Comparison of ENCODE assay signal across 30 mouse cellular contexts in genomic region chr10:43629216-43629615, GRCm38 (mm10). TPM values are rescaled to one million over a fixed set of nuclear protein-coding genes. Genes with fewer than 3 reads are reported as not detected.
A peak's percentile ranks its signal among the peaks of the same experiment; 100 is the strongest.
DNase-seq lines count a peak whose midpoint lies in the region; ATAC-seq and TF ChIP-seq lines count a peak whose summit lies in the region.
"Had no signal": no experiment of that assay in that cellular context is flagged by ENCODE, and none has a peak within 500 bp of the region (broad histone marks: within the 10 kb centered on the region; RNA-seq: fewer than 3 reads in every experiment).

No protein-coding gene starts in this region.

- no peak for TF ChIP-seq CTCF in kidney, adult 2 months (conservative IDR thresholded peaks at IDR 0.05; ENCODE audit: insufficient read depth, insufficient read length, low read depth, low read length)

- peak; percentile 33 for DNase-seq in kidney, adult 2 months
- no peak for DNase-seq in kidney, adult 9 months
- no peak for DNase-seq in lung, postnatal 4 days
- peak; percentile 12 for DNase-seq in brain, adult 2 months (ENCODE audit: low read depth, low spot score)
- DNase-seq in left cerebral cortex, postnatal 36 days (ENCODE audit: low spot score in 2 of 2), result no peak
- DNase-seq in cerebellum, postnatal 14 days, result no peak
- DNase-seq: adrenal gland, postnatal 10 days; B cell, adult 2 months; cerebellum, adult 11 months; cerebellum, adult 9-10 months; embryo, embryonic 11 days; gastrocnemius, adult 2 months; gastrocnemius, postnatal 36 days; heart, adult 2 months; kidney, adult 8-10 months; kidney, postnatal 10 days; midbrain, embryonic 14.5 days; retina, postnatal 1 day; right cerebral cortex, postnatal 14 days; thymus, postnatal 4 days had no signal

- WGBS in kidney, adult 2 months, result 38% methylated on average over 5 of the region's 5 CpGs
- 35% methylated on average over 5 of the region's 5 CpGs for WGBS in lung, embryonic 16.5 days

- no peaks in the 10 kb centered on the region for H3K9me3 ChIP-seq in lung, embryonic 16.5 days (ENCODE audit: control insufficient read depth, low read length)
- H3K9me3 ChIP-seq: embryonic facial prominence, embryonic 13.5 days; lung, embryonic 15.5 days; neural tube, embryonic 15.5 days had no signal

- H3K36me3 ChIP-seq in kidney, adult 2 months (ENCODE audit: control insufficient read depth, insufficient read depth, low read length), result no peaks in the 10 kb centered on the region
- H3K36me3 ChIP-seq in lung, embryonic 16.5 days (ENCODE audit: control insufficient read depth, insufficient read depth, low read length), result no peaks in the 10 kb centered on the region
- H3K36me3 ChIP-seq: embryonic facial prominence, embryonic 13.5 days; heart, embryonic 12.5 days; limb, embryonic 13.5 days; lung, embryonic 15.5 days; neural tube, embryonic 15.5 days had no signal

- no peak for TF ChIP-seq POLR2A in kidney, adult 2 months (IDR thresholded peaks at IDR 0.05; ENCODE audit: low read depth, low read length)

- H3K4me1 ChIP-seq in kidney, adult 2 months (ENCODE audit: control insufficient read depth, insufficient read depth, low read length), result no peaks in the 10 kb centered on the region; the same call in 1 of the 2 replicates
- peaks cover 4% of the 10 kb centered on the region; the same call in 1 of the 2 replicates for H3K4me1 ChIP-seq in lung, embryonic 16.5 days (replicated peaks; ENCODE audit: control insufficient read depth, insufficient read depth, low read length)
- H3K4me1 ChIP-seq: heart, embryonic 12.5 days; lung, embryonic 15.5 days had no signal

- ATAC-seq in lung, embryonic 16.5 days (ENCODE audit: low read depth), result no peak
- ATAC-seq: forebrain, embryonic 16.5 days; inflammation-experienced regulatory T-cells, adult 6 months had no signal

- H3K4me3 ChIP-seq in kidney, adult 2 months (ENCODE audit: insufficient read depth, low read depth, low read length), result no peak overlapping the region
- no peak overlapping the region for H3K4me3 ChIP-seq in lung, embryonic 16.5 days (ENCODE audit: low read length)
- H3K4me3 ChIP-seq: embryonic facial prominence, embryonic 13.5 days; erythroblast, embryonic 14.5 days; gastrocnemius, adult 2 months; heart, adult 2 months; heart, embryonic 12.5 days; limb, embryonic 13.5 days; lung, embryonic 15.5 days; neural tube, embryonic 15.5 days had no signal

- intact Hi-C loops in left cerebral cortex, postnatal 36 days (cut with DNase I), result no loop called here

- no peak overlapping the region for H3K27ac ChIP-seq in kidney, adult 2 months (ENCODE audit: insufficient read depth, low read depth, low read length)
- H3K27ac ChIP-seq in lung, embryonic 16.5 days (ENCODE audit: low read length), result peak overlapping the region; percentile 9; the same call in 1 of the 2 replicates
- H3K27ac ChIP-seq: embryonic facial prominence, embryonic 13.5 days; gastrocnemius, adult 2 months; heart, adult 2 months; hindbrain, embryonic 14.5 days; limb, embryonic 13.5 days; lung, embryonic 15.5 days; neural tube, embryonic 15.5 days had no signal

- no peak overlapping the region for H3K4me2 ChIP-seq in lung, embryonic 16.5 days (ENCODE audit: low read depth, low read length)
- H3K4me2 ChIP-seq: embryonic facial prominence, embryonic 13.5 days; heart, embryonic 12.5 days; hindbrain, embryonic 14.5 days; limb, embryonic 13.5 days; lung, embryonic 15.5 days; neural tube, embryonic 15.5 days had no signal

- H3K27me3 ChIP-seq in kidney, adult 2 months (replicated peaks; ENCODE audit: control insufficient read depth, insufficient read depth, low read length), result no peaks in the 10 kb centered on the region
- no peaks in the 10 kb centered on the region for H3K27me3 ChIP-seq in lung, embryonic 16.5 days (ENCODE audit: control insufficient read depth, insufficient read depth, low read depth, low read length)
- H3K27me3 ChIP-seq: embryonic facial prominence, embryonic 13.5 days; heart, embryonic 12.5 days; limb, embryonic 13.5 days; lung, embryonic 15.5 days; neural tube, embryonic 15.5 days had no signal

- H3K9ac ChIP-seq in lung, embryonic 16.5 days (ENCODE audit: low read length), result no peak overlapping the region
- H3K9ac ChIP-seq: embryonic facial prominence, embryonic 13.5 days; heart, embryonic 12.5 days; hindbrain, embryonic 14.5 days; limb, embryonic 13.5 days; lung, embryonic 15.5 days; neural tube, embryonic 15.5 days had no signal

RNA-seq across cellular contexts. Expression of gene Cd24a, which starts 51.1 kb away (rescaled TPM):
- 184 and 186 TPM in 2 replicates for polyA plus RNA-seq in kidney, adult 2 months (2012; rRNA removed)
- polyA plus RNA-seq in lung, embryonic 16.5 days (2015; fragmentation: Nextera tagmentation; extraction: Ambion mirVana), result 192 and 195 TPM in 2 replicates
- 1 to 10 TPM; 8.3 to 9.0 TPM for total RNA-seq in left cerebral cortex, postnatal 36 days (2021)

Comparison
In these comparisons a context has a peak if more than half of its experiments do, and no peak if none do; other contexts are left out.
1. DNase-seq: peak in kidney, adult 2 months (single experiment) and brain, adult 2 months (single experiment); none in kidney, adult 9 months (single experiment), lung, postnatal 4 days (0 of 2), left cerebral cortex, postnatal 36 days (0 of 2) and cerebellum, postnatal 14 days (0 of 2).